Mouse (Mus musculus) T-helper 2 cell (primary cell): ENCODE data around the gene Pgm5.
"Not testable (repeated sequence)": the region's sequence is repeated elsewhere in the genome, so short reads cannot be mapped to it uniquely, and the experiment has no call there.

Source experiments
- in situ Hi-C: fragments of 300-600 bp; cut with MboI, MseI; formaldehyde crosslinking; loops from one replicate; pipeline ENCODE4 v1.15.1; 2025; ENCODE audit warnings: high pct_unique_total_duplicates

Gene Pgm5

DNA sequence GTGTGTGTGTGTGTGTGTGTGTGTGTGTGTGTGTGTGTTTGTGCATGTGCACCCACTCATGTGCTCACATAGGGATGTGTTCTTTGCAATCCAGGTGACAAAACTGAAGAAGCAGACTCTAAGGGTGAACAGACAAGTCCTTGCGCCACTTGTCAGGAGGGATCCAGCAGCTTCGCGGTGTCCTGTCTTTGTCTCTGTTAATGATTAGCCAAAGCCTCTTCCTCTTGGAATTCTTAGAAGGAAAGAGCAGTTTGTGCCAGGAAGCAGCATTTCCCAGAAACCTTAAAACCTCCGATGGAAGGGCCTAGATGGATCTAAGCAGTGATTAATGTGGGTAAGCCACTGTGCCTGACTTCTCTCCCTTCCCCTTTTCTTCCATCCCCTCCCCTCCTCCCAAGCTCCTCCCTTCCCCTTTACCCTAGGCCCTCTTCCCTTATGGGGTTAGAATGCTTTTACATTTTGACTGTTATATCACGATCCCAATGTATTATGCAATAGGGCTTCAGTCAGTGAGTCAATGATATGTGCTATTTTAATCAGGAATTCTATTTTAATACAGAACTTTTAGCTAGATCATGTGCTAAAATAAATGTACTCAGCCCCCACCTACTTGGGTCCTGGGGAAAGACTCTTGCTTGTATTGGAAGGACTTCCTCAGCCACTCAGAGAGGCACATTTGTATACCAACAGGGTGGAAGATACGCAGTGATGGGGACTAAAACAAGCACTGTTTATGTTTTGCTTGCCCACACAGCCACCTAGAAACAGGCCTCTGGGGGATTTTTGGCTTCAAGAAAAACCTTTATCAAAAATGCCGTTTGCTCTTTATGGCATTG, 154.4 kb downstream of the Pgm5 start:
- in situ Hi-C loops, result no loop called here

DNA sequence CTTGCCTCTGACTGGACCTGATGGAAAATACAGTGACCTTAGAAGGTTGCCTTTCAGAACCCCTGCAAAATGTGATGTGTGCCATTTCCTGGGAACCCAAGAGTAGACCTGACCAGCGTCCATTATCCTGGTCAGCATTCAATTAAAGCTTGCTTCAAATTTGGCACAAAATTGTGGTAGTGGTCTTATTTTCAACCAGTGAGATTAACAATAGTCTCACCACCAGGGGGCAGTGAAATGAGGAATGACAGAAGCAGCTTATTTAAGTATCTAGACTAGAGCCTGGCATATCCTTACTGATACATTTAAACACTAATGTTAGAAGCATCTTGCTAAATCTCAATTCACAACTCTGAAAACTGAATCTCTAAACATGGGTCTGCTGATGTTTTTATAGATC, 156.3 kb downstream of the Pgm5 start:
- in situ Hi-C loops, result no loop called here

DNA sequence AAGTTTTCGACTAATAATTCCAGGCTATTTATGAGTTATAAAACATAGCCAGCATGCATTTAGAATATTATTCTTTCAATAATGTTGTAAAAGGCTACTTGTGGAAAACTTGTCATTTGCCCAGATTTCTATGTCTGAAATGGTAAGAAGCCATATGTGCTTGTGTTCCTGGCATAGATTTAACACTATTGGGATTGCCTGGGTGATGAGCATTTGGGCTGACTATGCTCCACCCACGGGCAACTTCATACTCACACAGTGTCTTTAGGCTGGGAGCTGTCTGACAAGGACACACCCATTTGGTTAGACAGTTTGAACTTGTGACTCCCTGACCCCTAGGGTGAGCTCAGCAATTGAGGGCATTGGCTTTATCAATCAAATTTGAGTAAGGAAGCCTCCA, 157.3 kb downstream of the Pgm5 start:
- in situ Hi-C loops, result no loop called here

DNA sequence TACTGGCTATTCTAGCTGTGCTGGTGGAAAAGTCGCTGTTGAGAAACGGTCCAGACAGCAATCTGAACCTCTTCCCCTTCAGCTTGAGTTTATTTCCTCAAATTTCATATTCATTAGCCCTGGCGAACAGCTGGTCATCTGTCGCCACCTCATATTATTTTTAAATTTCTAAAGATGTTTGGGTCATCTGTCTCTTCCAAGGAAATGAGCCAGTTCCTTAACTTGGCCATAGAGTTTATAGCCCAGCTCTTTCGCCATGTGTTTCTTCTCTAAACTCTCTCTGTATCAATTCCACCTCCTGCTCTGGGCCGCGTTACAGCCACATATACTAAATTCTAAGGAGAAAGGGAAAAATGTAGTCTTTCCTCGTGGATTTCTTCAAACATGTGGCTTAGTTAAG, 158.0 kb downstream of the Pgm5 start:
- in situ Hi-C loops, result no loop called here

DNA sequence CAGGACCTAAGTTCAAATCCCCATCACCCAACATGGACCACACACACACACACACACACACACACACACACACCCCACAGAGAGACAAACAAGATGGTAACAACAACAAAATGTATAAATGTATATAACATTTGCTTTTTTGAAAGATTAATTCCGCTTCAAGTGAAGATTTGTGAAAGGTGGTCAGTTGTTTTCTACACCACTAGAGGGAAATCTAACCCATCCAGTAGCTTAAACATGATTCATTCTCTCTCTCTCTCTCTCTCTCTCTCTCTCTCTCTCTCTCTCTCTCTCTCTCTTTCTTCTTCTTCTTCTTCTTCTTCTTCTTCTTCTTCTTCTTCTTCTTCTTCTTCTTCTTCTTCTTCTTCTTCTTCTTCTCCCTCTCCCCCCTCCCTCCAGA, 158.5 kb downstream of the Pgm5 start:
- in situ Hi-C loops, result not testable (repeated sequence)

DNA sequence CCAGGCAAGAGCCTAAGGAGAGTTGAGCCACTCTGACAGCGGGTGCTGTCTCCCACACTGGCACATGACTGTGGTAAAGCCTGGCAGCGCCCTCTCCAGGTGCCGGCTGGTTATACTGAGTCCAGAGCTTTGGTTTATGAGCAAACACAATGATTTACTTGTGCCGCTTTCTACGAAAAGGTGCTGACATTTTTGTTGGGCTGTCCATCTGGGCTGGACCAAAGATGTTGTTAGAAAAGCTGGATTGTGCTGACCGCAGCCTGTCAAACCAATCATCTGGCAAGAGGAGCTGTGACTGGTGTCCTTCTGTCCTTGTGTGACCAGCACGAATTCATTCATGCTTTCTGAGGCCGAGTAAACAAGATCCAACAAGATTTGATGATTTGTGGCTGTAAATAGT, 159.9 kb downstream of the Pgm5 start:
- in situ Hi-C loops, result no loop called here

DNA sequence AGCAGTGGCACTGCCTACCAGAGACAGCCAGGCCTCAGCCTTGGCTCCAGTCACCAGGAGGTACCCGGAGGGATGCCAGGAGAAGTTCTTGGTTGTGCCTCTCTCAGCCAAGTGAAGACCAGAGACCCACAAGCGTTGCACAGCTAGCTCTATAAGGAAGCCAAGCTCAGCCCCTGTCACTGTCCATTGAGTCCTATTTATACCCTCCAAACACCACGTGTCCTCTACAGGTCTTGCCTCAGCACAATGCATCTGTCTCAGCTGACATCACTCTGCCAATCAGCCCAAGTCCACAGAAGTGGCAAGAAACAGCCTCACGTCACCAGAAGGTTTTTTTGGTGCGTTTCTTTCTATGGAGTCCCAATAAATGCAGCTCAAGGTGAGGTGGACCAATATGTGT, 161.0 kb downstream of the Pgm5 start:
- in situ Hi-C loops, result no loop called here

DNA sequence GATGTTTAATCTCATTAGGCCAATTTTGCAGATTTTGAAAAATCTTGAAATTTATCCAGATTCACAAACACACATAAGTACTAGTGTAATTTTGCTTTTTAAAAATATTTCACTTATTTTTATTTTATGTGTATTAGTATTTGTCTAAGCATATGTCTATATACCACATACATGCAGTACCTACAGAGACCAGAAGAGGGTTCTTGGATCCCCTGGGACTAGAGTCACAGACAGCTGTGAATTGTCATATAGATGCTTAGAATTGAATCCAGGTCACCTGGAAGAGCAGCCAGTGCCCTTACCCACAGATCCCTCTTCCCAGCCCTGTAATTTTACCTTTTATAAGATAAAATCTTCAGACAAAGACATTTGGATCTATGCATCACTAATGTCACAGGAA, 161.7 kb downstream of the Pgm5 start:
- in situ Hi-C loops, result no loop called here

DNA sequence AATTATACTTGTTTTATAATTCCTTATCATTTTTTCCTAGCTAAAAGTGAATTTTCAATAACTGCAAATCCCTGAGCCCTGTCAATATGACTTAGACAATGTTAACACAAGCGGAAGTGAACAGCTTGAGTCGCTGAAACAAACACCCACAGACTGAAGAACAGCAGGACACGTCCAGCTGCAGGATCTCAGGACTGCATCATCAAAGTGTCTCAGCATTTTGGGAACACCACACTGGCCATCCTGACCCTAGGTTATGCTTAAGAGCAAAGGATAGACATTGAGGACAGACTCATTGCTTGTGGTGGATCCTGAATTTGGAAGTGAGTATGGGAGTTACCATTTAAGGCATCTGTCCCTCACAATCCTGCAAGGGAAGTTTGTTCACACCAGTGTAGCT, 162.5 kb downstream of the Pgm5 start:
- in situ Hi-C loops, result no loop called here

DNA sequence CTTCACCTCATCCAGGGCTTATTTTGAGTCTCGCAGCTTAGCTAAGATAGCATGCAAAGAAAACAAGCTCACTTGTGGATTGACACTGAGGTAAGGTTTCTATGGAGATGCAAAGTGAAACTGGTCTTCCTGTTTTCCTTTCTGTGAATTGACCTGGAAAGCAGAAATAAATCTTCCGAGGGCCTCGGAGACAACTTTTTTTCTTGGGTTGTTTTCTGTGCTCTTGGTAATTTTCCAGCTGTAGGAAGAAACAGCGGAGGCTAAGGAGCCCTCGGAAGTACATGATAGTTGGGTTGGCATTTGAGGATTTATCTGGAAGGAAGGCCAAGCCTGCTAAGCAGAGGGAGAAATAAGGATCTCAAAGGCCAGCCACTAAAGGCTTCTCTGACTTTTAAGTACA, 163.0 kb downstream of the Pgm5 start:
- in situ Hi-C loops, result no loop called here

DNA sequence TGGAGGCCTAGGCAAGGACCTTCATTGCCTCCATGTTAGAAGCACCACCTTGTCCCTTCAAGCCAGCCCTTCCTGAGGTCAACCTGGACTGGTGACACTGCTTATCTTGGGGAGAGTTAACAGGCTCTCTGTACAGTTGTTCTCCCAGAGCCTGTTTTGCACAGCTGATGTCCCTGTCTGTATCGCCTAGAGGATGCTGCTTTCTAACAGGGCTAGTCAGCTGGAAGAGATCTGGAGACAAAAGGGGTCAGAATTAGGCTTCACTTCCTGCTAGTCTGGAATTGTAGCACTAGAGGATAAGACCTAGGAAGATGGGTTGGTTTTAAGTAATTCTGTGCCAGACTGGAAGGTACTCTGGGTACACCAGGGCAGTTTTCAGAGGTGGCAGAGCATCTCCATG, 163.7 kb downstream of the Pgm5 start:
- in situ Hi-C loops, result no loop called here

DNA sequence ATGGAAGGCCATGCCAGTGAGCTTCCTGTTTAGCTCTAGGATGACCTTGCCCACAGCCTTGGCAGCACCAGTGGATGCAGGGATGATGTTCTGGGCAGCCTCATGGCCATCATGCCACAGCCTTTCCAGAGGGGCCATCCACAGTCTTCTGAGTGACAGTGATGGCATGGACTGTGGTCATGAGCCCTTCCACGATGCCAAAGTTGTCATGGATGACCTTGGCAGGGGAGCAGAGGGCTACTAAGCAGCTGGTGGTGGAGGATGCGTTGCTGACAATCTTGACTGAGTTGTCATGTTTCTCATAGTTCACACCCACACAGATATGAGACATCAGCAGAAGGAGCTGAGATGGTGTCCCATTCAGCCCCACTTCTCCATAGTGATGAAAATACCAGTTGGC, 169.0 kb downstream of the Pgm5 start:
- in situ Hi-C loops, result no loop called here

DNA sequence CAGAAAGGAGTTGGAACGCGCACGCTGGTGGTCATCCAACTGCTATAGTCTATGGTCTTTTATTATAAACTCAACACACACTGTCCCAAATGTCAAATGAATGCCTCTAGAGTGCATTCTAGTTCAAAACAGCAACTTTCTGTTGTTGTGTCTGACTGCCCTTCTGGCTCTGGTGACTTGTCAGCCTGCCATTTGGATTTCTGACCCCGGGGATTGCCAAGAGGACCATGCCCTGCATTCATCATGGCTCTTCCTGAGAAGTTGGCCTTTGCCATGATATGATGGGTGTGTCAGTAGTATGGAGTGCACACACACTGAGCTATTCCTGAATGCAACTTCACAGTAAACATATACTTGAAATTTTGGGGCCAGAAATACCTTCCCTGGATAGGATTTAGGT, 172.1 kb downstream of the Pgm5 start:
- in situ Hi-C loops, result no loop called here

DNA sequence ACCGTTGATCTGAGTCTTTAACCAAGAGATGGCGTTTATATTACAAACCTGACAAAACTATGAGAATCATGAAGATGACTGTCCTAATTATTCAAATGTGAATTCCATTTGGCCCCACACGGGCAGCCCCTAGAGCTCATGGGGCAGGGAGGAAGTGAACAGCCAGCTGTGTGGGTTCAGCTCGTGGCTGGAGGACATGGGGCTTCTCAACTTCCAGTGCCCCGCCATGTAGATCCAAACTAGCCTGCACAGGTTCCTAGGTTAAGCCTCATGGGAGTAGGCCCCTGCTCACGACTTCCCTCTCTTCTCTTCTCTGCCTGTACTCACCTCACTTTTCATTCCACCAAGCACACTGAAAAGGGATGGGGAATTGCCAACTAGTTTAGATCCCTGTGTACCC, 173.3 kb downstream of the Pgm5 start:
- in situ Hi-C loops, result no loop called here

DNA sequence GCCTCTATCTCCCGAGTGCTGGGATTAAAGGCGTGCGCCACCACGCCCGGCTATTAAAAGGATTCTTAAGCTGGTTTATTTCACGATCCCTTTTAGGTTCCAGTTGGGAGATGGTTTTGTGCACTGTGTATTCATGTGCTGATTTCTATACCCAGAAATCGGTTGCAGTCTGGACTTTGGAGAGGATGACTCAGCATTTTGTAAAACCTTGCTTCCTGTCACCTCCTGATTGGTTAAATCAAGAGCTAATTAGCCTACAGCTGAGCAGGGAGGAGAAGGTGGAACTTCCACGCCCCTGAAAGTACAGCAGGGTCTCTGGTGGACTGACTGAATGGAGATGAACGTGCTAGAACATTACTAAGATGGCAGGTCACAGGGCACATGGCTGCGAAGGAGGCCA, 175.2 kb downstream of the Pgm5 start:
- in situ Hi-C loops, result no loop called here

DNA sequence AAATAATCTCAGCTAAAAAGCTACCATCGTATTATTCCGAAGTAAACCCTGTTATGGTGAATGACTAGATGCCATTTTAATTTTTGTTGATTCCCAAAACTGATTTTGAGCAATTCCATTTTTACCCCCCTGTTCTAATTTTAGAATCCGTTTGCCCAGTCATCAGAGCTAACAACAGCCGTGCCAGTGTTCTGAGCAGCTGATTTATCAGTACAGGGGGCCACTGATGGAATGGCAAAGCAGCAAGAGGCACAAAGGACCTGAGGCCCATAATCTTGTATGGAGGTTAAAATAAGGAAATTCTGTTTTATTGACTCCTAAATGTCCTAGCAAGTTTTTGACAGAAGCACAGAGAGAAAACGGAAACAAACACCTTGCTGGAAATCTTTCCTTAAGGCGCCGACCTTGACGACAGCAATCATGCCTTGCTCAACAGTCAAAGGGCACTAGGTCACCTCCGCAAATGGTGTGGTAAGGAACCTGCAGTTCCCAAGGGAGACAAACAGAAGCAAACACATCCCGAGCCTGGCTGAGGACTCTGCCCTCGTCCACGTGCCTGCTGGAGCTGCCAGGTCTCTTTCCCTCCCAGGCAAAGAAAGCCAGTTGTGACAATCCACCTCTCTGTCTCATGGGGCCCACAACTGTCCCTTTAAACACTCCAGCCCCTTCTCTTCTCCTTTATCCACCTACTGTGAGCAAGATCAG, 178.5 kb downstream of the Pgm5 start:
- in situ Hi-C loops, result no loop called here

DNA sequence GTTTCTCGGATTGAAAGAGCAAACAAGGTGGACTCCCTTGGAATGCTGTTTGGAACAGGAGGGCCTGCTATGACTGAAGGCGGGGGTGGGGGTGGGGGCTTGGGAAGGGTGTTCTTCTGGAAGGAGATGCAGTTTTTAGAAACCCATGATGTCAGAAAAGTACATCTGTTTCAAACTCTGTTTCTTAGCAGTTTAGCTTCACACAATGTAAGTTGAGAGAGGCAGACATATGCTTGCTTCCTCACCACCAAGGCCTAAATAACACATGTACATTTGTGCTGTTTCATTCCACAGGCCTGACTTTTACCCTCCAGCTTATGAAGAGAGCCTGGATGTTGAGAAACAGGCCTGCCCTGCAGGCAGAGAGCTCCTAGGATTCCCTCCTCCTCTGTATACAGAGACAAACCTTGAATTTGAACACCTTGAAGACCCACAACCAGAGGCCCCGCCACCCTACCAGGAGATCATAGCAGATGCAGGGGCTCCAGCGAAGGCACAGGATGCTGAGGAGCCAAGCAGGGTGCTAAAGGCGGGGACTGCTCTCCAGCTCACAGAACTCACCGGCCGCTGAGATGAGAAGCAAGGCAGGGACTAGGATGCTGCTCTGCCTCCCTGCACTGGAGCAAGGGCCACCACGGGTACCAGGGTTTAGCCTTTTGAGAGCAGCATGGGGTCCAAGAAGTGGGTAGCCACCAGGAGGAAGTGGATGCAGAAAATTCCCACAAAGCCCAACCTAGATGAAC, 184.2 kb downstream of the Pgm5 start:
- in situ Hi-C loops, result no loop called here

DNA sequence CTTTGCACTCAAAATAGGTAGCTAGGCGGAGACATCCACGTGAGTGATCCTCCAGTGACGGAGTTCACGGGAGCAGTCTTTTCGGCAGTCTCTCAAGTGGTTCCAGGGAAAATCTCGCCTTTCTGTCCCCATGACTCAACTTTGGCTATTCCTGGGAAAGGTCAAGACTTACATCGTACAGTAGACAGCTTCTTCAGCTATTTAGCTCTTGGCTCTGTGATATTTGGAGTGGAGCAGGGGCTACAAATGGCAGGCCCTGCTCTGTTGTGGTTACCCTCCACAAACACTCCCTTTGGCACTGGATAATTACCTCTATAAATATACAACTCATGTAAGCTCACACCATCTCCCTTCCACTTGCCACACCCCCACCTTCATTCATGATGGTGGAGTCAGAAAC, 185.2 kb downstream of the Pgm5 start:
- in situ Hi-C loops, result no loop called here

DNA sequence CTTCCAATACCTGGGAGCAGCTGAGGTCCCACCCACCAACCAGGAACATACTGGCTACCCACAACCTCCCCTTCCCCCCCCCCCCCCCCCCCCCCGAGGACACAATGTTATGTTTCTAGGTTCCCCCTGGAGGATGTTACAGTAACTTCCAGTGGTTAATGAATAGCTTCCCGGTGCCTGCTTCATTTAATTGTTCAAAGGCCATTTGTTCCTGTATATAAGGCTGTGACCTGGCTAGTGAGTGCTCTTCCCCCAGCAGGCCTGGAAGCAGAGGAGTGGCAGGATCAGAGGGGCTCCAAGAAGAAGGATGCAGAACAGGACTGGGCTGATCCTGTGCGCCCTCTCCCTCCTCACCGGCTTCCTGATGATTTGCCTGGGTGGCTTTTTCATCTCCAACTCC, 187.9 kb downstream of the Pgm5 start, which contains the start of gene Tmem252:
Gene Tmem252 (plus strand): TSS at position 247 of the 400 bp plus-strand sequence.
- in situ Hi-C loops, result loop anchor here (5.0 kb wide), 1 partner anchor 591 kb away; no protein-coding TSS in a partner anchor

DNA sequence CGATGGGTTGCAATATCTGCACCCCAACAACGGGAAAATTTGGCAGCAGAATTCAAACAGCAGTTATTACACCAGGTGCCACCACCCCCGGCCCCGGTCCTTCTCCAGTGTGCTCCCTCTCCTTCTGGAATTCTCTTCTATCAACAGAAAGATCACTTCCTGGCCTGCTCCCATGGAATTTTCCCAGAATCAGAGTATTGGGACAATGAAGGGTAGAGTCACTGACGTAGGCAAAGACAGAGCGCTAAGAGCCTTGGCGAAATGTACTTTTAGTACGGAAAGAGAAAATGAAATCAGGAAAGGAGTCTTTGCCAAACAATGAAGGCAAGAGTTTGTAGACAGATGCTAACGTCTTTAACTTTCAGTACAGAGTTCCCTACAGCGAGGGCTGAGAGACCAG, 188.3 kb downstream of the Pgm5 start:
- in situ Hi-C loops, result loop anchor here (5.0 kb wide), 1 partner anchor 591 kb away; no protein-coding TSS in a partner anchor

DNA sequence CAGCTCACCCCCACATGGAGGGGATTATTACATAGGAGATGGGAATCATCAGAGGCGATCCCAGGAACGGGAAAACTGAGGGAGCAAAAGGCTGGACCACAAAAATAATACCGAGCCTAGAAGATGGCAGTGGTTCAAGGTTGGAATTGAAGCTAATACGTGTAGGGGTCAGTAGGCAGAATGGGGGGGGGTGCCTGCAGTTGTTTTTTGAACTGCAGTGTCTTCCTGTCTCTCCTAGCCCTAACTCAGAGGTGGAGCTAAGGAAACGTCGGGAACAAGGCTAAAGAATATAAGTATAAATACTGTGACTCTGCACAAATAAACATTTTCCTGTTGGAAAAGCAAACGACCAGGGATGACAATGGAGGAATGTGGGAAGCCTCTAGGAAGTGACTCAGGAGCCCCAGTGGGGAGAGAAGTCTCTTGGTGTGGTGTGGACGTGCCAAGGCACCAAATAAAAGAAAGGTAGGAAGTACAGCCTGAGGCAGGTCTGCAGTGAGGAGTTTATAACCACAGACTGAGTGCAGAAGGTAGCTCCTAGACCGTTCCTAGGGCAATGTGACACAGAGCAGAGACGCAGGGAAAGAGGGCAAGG, 189.2 kb downstream of the Pgm5 start:
- in situ Hi-C loops, result loop anchor here (5.0 kb wide), 1 partner anchor 590 kb away; no protein-coding TSS in a partner anchor

DNA sequence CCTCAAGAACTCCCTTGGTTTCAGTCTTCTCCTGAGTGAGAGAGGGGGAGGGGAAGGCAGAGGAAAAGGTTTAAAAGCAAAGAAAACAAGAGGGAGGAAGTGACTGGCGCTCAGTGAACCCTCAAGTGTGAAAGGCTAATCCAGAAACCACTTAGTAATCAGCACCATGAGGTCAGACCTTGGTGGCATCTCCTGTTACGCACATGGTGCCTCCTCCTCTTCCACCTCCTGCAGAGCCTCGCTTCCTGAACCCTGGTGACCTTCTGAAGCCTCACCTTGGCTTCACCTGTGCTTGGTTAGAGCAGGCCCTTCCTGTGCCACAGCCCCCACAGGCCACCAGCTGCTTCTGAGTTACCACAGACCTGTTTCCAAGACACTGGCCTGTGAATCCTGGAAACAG, 190.1 kb downstream of the Pgm5 start:
- in situ Hi-C loops, result loop anchor here (5.0 kb wide), 1 partner anchor 589 kb away; no protein-coding TSS in a partner anchor
